Mouse (Mus musculus) liver, postnatal 0 days (tissue): ENCODE results near the gene Tlk1. TPM values are rescaled to one million over a fixed set of nuclear protein-coding genes. Genes with fewer than 3 reads are reported as not detected.

ENCODE experiments used
- ATAC-seq: fragments of 200-750 bp; cut with Nextera tagmentation; 2 replicates; pipeline ENCODE4 v1.8.0; 2017; ENCODE audit warnings: mild to moderate bottlenecking, moderate library complexity
- DNase-seq: peaks from one replicate; pipeline ENCODE4 v3.0.0-alpha.2; 2016
- H3K27ac ChIP-seq: fragments of 300-500 bp; sonication (generic); 2 replicates; pipeline ENCODE4 v1.5.1; 2014; ENCODE audit warnings: antibody characterized with exemption, moderate library complexity, mild to moderate bottlenecking, low read depth
- H3K27me3 ChIP-seq: fragments of 300-500 bp; sonication (generic); 2 replicates; pipeline ENCODE4 v1.6.1; 2014; ENCODE audit warnings: low read length, control low read depth, mixed read lengths; ENCODE audit not compliant: insufficient read depth
- H3K36me3 ChIP-seq: fragments of 300-500 bp; sonication (generic); replicated peaks from 2 replicates; pipeline ENCODE4 v1.6.1; 2014; ENCODE audit warnings: mild to moderate bottlenecking, control low read depth, low read length, moderate library complexity, mixed read lengths; ENCODE audit not compliant: insufficient read depth
- H3K4me1 ChIP-seq: fragments of 300-500 bp; sonication (generic); 2 replicates; pipeline ENCODE4 v1.6.1; 2014; ENCODE audit warnings: antibody characterized with exemption, mild to moderate bottlenecking, control low read depth; ENCODE audit not compliant: insufficient read depth
- H3K4me2 ChIP-seq: fragments of 300-500 bp; sonication (generic); 2 replicates; pipeline ENCODE4 v1.6.1; 2014; ENCODE audit warnings: low read depth, mild to moderate bottlenecking, low read length, moderate library complexity, mixed read lengths
- H3K4me3 ChIP-seq: fragments of 300-500 bp; sonication (generic); 2 replicates; pipeline ENCODE4 v1.5.1; 2014; ENCODE audit warnings: low read depth, low read length
- H3K9ac ChIP-seq: fragments of 300-500 bp; sonication (generic); replicated peaks from 2 replicates; pipeline ENCODE4 v1.6.1; 2014; ENCODE audit warnings: mild to moderate bottlenecking, moderate library complexity
- H3K9me3 ChIP-seq: fragments of 300-500 bp; sonication (generic); 2 replicates; pipeline ENCODE4 v1.6.1; 2016; ENCODE audit warnings: mild to moderate bottlenecking, control low read depth, low read length, mixed read lengths
- CTCF ChIP-seq: sonication (generic); IDR thresholded peaks from 2 replicates; pipeline ENCODE4 v1.5.1; 2016; ENCODE audit warnings: antibody characterized with exemption, low read depth
- EP300 ChIP-seq: IDR thresholded peaks from 2 replicates; pipeline ENCODE4 v1.6.1; 2016; ENCODE audit warnings: antibody characterized with exemption, low read depth, mild to moderate bottlenecking
- WGBS: fragments of 180-500 bp; shearing (Covaris S2); extraction: QIAGEN DNeasy Blood & Tissue Kit; methylation state at CpG from one replicate; pipeline ENCODE4 v1.1.7; 2014; ENCODE audit not compliant: insufficient replicate concordance; 5-methylcytosine and 5-hydroxymethylcytosine counted together
- polyA plus RNA-seq: library from polyadenylated mRNA; unstranded; fragments of >200 nt; fragmentation: Nextera tagmentation; extraction: Ambion mirVana; gene quantifications from 2 replicates; pipeline ENCODE4 v1.2.1, GENCODE M21; 2015

Gene Tlk1
- polyA plus RNA-seq, 1 experiment from 2014 or later: 25.3 TPM

DNA sequence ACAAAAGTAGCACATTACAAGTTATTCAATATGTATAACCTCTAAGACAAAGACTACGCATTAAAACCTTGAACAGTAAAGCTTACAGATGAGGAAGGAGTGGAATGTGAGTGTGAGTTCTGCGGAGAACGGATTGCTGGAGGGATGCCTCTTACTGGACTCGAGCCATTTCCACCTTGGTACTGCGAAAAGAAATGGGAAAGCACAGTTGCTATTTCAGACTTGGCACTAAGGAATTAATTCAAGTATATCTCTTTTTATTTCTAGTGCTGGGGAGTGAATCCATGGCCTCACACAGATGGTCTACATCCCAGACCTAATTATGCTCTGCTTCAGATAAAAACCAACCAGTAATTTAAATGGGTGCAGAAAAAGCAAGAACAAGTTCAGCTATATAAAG lies 73.4 kb downstream of the Tlk1 start:
- no peak overlapping the region for H3K27ac ChIP-seq
- peaks cover 38% of the 10 kb centered on the region for H3K36me3 ChIP-seq
- H3K9me3 ChIP-seq: no peaks in the 10 kb centered on the region
- no peaks in the 10 kb centered on the region for H3K4me1 ChIP-seq
- DNase-seq: no peak
- H3K4me3 ChIP-seq: no peak overlapping the region
- TF ChIP-seq EP300: no peak
- no peak for TF ChIP-seq CTCF
- 96% methylated on average over 5 of the region's 5 CpGs for WGBS
- H3K9ac ChIP-seq: no peak overlapping the region
- H3K27me3 ChIP-seq: no peaks in the 10 kb centered on the region
- ATAC-seq: no peak
- H3K4me2 ChIP-seq: no peak overlapping the region

DNA sequence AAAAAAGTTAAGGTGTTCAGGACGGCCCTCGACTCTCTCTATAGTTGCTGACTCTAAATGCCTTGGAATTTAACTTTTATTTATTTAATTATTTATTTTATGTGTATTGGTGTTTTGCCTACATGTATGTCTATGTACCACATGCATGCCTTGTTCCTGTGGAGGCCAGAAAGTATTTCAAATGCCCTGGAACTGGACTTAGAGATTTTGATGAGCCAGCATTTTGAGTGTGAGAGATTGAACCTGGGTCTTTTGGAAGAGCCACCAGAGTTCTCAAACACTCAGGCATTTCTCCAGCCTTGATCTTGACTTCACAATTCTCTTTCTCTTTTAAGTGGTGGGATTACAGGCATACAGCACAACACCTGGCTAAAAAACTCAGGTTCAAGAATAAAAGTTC lies 73.9 kb downstream of the Tlk1 start:
- H3K4me3 ChIP-seq: no peak overlapping the region
- H3K4me1 ChIP-seq: no peaks in the 10 kb centered on the region
- H3K36me3 ChIP-seq: peaks cover 42% of the 10 kb centered on the region
- TF ChIP-seq EP300: no peak
- TF ChIP-seq CTCF: no peak
- WGBS: 90% methylated on average over 2 of the region's 2 CpGs
- DNase-seq (no peak), ATAC-seq (no peak)
- H3K9me3 ChIP-seq: no peaks in the 10 kb centered on the region
- H3K9ac ChIP-seq: no peak overlapping the region
- no peaks in the 10 kb centered on the region for H3K27me3 ChIP-seq
- no peak overlapping the region for H3K27ac ChIP-seq
- H3K4me2 ChIP-seq: no peak overlapping the region

GRCm38 (mm10) chr2:70742588-70742987 lies 82.9 kb downstream of the Tlk1 start:
- ATAC-seq: no peak
- TF ChIP-seq EP300: no peak
- no peak for TF ChIP-seq CTCF
- no peak for DNase-seq
- H3K4me1 ChIP-seq: no peaks in the 10 kb centered on the region
- H3K27ac ChIP-seq: no peak overlapping the region
- H3K4me2 ChIP-seq: no peak overlapping the region
- WGBS: 71% methylated on average over 2 of the region's 2 CpGs
- H3K36me3 ChIP-seq: peaks cover 76% of the 10 kb centered on the region
- H3K9me3 ChIP-seq: no peaks in the 10 kb centered on the region
- no peaks in the 10 kb centered on the region for H3K27me3 ChIP-seq
- H3K9ac ChIP-seq: no peak overlapping the region
- no peak overlapping the region for H3K4me3 ChIP-seq

DNA sequence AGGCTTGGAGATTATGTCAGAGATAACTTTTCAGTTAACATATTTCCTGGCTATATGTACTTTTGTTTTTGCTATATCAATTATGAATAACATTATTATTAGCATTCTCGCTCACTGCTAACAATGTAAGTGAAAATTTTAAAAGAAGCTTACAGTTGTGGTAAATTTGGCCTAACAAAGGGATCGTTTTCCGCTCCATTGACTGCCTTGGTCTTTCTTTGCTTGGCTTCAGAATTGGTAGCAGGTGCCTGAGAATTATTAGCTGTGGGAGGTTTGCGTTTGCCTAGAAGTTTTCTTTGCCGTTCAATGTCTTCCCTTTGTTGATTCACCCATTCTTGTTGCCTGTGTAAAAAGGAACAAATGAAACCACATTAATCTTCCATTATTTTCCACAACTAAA lies 83.6 kb downstream of the Tlk1 start:
- Histone ChIP-seq H3K4me2 (no peak overlapping the region), H3K9me3 (no peaks in the 10 kb centered on the region), H3K4me3 (no peak overlapping the region), H3K4me1 (no peaks in the 10 kb centered on the region), H3K36me3 (peaks cover 78% of the 10 kb centered on the region), H3K9ac (no peak overlapping the region), H3K27ac (no peak overlapping the region), H3K27me3 (no peaks in the 10 kb centered on the region)
- TF ChIP-seq EP300 (no peak), CTCF (no peak)
- no peak for ATAC-seq
- 87% methylated on average over 5 of the region's 5 CpGs for WGBS
- no peak for DNase-seq

DNA sequence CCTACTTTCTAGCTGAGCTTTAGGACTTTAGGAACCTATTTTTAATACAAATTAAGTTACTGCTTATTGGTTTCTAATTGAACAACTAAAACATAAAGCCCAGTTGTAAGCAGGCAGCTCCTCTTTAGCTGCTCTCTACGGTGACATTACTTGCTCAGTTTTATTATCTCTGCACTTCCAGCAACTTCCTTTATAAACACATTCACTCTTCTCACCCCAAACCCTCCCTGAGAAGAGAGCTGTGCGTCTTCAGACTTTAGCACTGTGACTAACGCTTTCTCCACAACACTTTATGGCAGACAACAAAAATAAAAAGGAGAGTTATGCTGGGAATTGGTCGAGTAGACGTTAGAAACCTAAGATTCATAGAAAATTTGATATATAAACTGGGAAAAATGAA lies 89.5 kb downstream of the Tlk1 start:
- Histone ChIP-seq H3K27ac (no peak overlapping the region), H3K4me3 (no peak overlapping the region), H3K36me3 (peaks cover 66% of the 10 kb centered on the region), H3K4me2 (no peak overlapping the region), H3K4me1 (no peaks in the 10 kb centered on the region), H3K27me3 (no peaks in the 10 kb centered on the region), H3K9ac (no peak overlapping the region), H3K9me3 (no peaks in the 10 kb centered on the region)
- TF ChIP-seq EP300: no peak
- no peak for TF ChIP-seq CTCF
- 65% methylated on average over 5 of the region's 5 CpGs for WGBS
- ATAC-seq: no peak
- no peak for DNase-seq

DNA sequence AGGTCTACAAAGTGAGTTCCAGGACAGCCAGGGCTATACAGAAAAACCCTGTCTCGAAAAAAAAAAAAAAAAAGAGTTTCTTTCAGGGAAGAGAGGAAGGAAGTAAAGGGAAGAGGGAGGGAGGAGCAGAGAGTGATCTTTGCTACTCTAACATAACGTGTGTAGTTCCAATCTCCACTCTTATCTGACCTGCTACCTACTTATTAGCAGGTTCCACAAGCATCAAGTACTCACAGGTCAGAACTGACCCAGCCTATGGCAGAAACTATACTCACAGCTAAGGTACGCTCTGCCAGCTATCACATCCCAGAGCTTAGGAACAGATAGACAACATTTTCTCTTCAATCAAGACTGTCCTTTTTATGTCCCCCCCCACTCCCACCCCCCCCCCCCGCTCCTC lies 90.0 kb downstream of the Tlk1 start:
- TF ChIP-seq CTCF (no peak), EP300 (no peak)
- peaks cover 64% of the 10 kb centered on the region for H3K36me3 ChIP-seq
- WGBS: 69% methylated on average over 4 of the region's 4 CpGs

DNA sequence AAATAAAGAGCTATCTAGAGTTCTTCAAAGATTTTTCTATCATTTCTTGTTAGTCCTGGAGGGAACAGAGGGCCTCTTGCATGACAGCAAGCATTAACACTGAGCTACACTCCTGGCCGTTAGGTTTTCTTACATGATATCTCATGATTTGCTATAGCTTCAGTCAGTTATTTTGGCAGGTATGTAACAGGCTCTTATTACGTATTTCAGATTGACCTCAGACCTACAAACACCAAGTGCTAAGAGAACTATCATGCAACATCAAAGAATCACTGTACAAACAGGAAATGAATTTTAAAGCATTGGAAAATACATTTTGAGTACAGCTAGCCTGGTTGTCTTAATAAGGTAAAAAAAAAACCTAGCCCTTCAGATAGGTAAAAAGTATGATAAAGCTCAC lies 98.4 kb downstream of the Tlk1 start:
- no peaks in the 10 kb centered on the region for H3K9me3 ChIP-seq
- no peak overlapping the region for H3K4me3 ChIP-seq
- H3K36me3 ChIP-seq: peaks cover 50% of the 10 kb centered on the region
- no peak overlapping the region for H3K27ac ChIP-seq
- no peak overlapping the region for H3K9ac ChIP-seq
- H3K27me3 ChIP-seq: no peaks in the 10 kb centered on the region
- no peak overlapping the region for H3K4me2 ChIP-seq
- DNase-seq: no peak
- ATAC-seq: no peak
- no peaks in the 10 kb centered on the region for H3K4me1 ChIP-seq
- no peak for TF ChIP-seq EP300
- TF ChIP-seq CTCF: no peak
- WGBS: 87% methylated on average over 2 of the region's 2 CpGs

More for the DNA sequence above, 90.0 kb downstream of the Tlk1 start:
- no peak overlapping the region for H3K4me3 ChIP-seq
- no peaks in the 10 kb centered on the region for H3K27me3 ChIP-seq
- ATAC-seq: no peak
- DNase-seq: no peak
- no peaks in the 10 kb centered on the region for H3K4me1 ChIP-seq
- no peak overlapping the region for H3K9ac ChIP-seq
- H3K27ac ChIP-seq: no peak overlapping the region
- H3K4me2 ChIP-seq: no peak overlapping the region
- no peaks in the 10 kb centered on the region for H3K9me3 ChIP-seq
